Mouse (Mus musculus): ENCODE measurements around the gene Srp54c.

- TF ChIP-seq POLR2A (IDR thresholded peaks at IDR 0.05; ENCODE audit: low read depth, low read length): no peak
- TF ChIP-seq USF1 (IDR thresholded peaks at IDR 0.05; ENCODE audit: low read depth, low read length): no peak
- no peak for TF ChIP-seq USF2 (conservative IDR thresholded peaks at IDR 0.05; ENCODE audit: low read depth, low read length)
- TF ChIP-seq CHD2 (IDR thresholded peaks at IDR 0.05; ENCODE audit: low read length): no peak
Observed at GRCm38 (mm10) chr12:55306371-55306770, 76.4 kb downstream of the Srp54c start.

Measured in CH12.LX (cell line).